Mouse (Mus musculus) right cerebral cortex, adult 18-20 months (tissue): ENCODE measurements around the gene Fam120c.
"Not testable (repeated sequence)": the region's sequence is repeated elsewhere in the genome, so short reads cannot be mapped to it uniquely, and the experiment has no call there.

Experiments
- DNase-seq: peaks from one replicate; pipeline ENCODE4 v3.0.0; 2022; ENCODE audit warnings: mixed read lengths

The Fam120c gene

DNA sequence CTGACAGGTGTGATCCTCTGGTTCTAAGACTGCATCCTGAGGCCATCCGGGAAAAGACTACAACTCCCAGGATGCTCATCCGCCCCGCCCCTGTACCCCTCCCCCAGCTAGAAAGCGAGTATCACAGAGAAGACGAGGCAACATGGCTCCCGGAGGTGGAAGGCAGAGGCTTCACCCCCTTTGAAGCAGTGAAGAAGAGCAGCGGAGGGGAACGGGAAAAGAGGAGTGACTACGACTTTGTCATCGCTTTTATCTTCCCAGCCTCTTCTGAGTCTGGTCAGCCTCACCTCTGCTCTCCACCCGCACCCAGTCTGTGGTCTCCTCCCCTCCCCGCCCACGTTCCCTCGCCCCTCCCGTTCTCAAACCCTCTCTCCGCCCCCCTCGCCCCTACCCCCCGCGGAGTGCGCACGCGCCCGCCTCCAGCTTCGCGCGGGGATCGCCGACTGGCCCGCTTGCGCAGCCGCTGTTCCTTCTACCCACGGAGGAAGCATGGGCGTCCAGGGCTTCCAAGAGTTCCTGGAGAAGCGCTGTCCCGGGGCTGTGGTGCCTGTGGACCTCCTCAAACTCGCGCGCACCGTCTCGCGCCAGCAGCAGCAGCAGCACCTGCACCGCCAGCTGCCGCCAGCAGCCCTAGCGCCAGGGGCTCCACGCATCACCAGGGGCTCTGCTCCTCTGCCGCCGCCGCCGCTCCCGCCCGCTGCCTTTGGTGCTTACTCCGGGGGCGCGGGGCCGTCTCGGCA is at the start of gene Fam120c:
Fam120c (plus strand) TSS at position 415 of the 740 bp plus-strand sequence.
- DNase-seq, result peak; percentile 86

DNA sequence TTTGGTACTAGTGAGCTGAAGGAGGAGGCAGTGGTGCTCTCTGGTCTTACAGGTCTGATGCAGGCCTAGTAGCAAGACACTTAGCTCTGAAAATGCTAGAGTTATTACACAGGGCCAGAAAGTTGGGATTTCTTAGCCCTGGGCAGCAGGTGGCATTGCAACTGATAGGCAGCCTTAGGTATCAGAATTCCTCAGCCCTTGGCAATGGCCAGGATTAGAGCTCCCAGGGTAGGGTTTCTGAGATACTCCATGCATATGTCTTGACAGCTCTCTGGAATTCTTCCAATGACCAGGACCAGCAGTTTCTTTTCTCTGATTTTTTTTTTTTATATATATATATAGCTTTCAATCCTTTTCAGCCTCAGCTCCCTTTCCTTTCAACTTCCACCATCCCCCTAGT is 45.6 kb upstream of the Fam120c start:
- no peak for DNase-seq

- no peak for DNase-seq
Observed at GRCm38 (mm10) chrX:151313732-151314131, 30.2 kb upstream of the Fam120c start.

GRCm38 (mm10) chrX:151333615-151334014 is 10.4 kb upstream of the Fam120c start:
- DNase-seq, result no peak

GRCm38 (mm10) chrX:151337804-151338203 is 6.2 kb upstream of the Fam120c start:
- no peak for DNase-seq

GRCm38 (mm10) chrX:151344501-151344984 is 568 bp downstream of the Fam120c start:
- peak; percentile 47 for DNase-seq

- peak; percentile 10 for DNase-seq
Observed at GRCm38 (mm10) chrX:151345333-151346125, 1.6 kb downstream of the Fam120c start.

GRCm38 (mm10) chrX:151347278-151347677 is 3.3 kb downstream of the Fam120c start:
- no peak for DNase-seq

DNA sequence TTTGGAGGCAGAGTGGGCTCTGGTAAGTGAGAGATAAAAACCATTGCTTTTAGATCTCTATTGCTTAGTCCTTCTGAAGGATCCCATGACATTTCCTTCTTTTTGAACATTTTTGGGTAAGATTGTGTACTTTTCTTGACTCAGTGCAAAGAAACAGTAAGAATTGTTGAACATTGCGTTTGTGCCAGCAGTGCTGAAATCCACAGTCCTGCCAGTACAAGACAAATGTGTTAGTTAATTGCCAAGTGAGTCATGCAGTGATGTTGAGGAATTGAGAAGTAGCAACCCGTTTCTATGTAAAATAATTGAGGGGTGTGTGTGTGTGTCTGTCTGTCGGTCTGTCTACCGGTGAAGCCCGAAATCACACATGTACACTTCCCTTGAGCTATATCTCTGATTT is 5.3 kb downstream of the Fam120c start:
- DNase-seq, result peak; percentile 17

GRCm38 (mm10) chrX:151418801-151419200 is 74.8 kb downstream of the Fam120c start:
- no peak for DNase-seq

GRCm38 (mm10) chrX:151420791-151421190 is 76.8 kb downstream of the Fam120c start:
- DNase-seq, result no peak

DNA sequence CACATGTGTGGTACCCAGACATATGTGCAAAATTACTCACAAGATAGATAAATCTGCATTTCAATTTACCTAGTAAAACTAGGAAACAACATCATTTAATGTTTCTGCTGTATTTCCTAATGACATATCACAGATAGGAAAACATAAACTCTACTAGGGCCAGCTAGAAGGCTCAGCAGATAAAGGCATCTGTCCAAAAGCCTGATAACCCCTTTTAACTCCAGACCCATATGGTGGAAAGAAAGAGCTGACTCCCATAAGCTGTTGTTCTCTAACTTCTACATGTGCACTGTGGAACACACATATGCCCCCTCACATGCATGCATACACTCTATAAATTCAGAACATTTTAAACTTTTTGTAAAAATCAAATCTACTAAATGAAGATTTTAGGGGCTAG is 99.7 kb downstream of the Fam120c start:
- no peak for DNase-seq

- DNase-seq, result no peak
Observed at GRCm38 (mm10) chrX:151444189-151444588, 100.2 kb downstream of the Fam120c start.

DNA sequence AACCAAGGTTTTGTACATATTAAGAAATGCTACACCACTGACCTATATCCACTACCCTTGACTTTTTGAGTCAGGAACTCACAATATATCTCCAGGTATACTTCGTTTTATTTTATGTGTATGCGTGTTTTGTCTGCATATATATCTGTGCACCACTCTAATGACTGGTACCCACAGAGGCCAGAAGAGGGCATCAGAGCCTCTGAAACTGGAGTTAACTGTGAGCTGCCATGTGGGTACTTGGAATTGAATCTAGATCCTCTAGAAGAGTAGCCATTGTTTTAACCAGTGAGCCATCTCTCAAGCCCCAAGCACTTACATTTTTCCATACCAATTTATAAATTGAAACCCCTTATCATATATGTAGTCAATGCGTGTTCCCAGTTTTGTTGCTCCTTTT is 144.2 kb downstream of the Fam120c start:
- no peak for DNase-seq

- DNase-seq, result not testable (repeated sequence)
Observed at GRCm38 (mm10) chrX:151493269-151493668, 149.3 kb downstream of the Fam120c start.

DNA sequence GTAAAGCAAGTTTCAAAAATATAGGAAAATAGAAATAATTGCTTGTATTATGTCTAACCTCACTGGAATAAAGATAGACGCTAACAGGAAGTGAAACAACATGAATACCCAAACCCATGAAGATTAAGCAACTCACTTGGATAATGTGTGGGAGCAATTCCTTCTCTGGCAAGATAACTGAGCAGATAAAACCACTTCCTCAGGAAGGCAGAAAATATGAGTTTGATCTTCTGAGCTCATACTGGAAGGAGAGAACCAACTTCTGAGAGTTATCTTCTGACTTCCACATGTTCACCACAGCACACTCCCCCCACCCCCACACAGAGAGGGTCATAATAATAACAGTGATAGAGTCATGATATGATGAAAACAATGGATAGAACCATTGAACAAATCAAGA is 152.6 kb downstream of the Fam120c start:
- DNase-seq, result no peak

DNA sequence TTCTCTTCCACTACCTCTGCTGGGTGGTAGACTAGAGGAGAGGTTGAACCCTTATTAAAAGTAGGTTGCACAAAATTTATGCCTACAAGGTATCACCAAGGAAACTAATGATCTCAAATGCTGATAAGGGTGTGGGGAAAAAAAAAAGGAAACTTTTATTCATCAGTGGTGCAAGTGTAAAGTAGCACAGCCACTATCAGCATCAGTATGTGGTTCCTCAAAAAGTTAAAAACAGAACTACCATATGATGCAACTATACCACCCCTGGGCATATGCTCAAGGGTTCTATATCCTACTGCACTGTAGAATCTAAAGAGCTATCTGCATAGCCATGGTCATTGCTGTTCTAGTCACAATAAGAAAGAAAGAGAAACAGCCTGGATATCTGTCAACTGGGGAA is 164.6 kb downstream of the Fam120c start:
- DNase-seq, result no peak

- no peak for DNase-seq
Observed at GRCm38 (mm10) chrX:151509906-151510305, 165.9 kb downstream of the Fam120c start.

- no peak for DNase-seq
Observed at GRCm38 (mm10) chrX:151513066-151513465, 169.1 kb downstream of the Fam120c start.

DNA sequence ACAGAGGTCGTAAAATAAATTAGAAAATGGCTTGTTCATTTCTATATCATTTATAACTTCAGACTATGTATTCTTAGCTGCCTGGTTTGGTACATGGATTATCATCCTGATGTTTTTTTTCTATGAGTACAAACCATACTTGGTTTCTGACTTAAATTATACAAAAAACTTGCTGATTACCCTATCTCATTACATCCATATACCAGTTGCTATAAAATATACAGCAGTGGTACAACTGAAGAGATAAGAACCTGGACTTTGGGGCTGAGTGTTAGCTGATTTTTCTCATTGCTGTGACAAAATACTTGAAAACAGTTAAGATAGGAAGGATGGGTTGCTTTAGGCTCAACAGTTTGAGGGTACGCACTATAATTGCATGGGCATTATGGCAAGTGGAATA is 169.7 kb downstream of the Fam120c start:
- DNase-seq, result no peak

DNA sequence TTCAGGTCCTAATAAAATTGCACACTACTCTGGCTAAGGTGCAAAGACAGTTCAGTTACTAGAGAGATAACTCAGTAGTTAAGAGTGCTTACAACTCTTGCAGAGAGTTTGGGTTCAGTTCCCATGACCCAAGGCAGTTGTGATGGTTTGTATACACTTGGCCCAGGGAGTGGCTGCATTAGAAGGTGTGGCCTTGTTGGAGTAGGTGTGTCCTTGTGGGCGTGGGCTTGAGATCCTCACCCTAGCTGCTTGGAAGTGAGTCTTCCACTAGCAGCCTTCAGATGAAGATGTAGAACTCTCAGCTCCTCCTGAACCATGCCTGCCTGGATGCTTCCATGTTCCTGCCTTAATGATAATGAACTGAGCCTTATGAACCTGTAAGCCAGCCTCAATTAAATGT is 174.2 kb downstream of the Fam120c start:
- DNase-seq, result no peak

GRCm38 (mm10) chrX:151520127-151520457 is 176.1 kb downstream of the Fam120c start:
- no peak for DNase-seq

GRCm38 (mm10) chrX:151520458-151521322 is 176.7 kb downstream of the Fam120c start, which contains the start of gene Phf8:
Phf8 (plus strand) TSS chrX:151520672.
- peak; percentile 96 for DNase-seq
